Mouse (Mus musculus): Measurements from ENCODE around the gene Sulf2. TPM values are rescaled to one million over a fixed set of nuclear protein-coding genes. Genes with fewer than 3 reads are reported as not detected.

The Sulf2 gene
- total and polyA plus RNA-seq, 3 experiments, result not detected

GRCm38 (mm10) chr2:166168868-166169267, 13.4 kb upstream of the Sulf2 start:
- Histone ChIP-seq H3K27me3 (replicated peaks) (peaks cover 49% of the 10 kb centered on the region), H3K4me3 (replicated peaks in 1 of 3; ENCODE audit: low read depth in 2 of 3, low read length in 2 of 3, poor library complexity in 1 of 3) (no peak overlapping the region), H3K79me2 (replicated peaks; ENCODE audit: control insufficient read depth, extremely low read depth, insufficient read depth, poor library complexity, severe bottlenecking) (no peaks in the 10 kb centered on the region), H3K4me2 (ENCODE audit: insufficient read depth, low read depth, poor library complexity, severe bottlenecking) (no peak overlapping the region), H3K9ac (ENCODE audit: insufficient read depth, low read depth) (no peak overlapping the region), H3K36me3 (replicated peaks in 1 of 2; ENCODE audit: control insufficient read depth in 1 of 2, insufficient read depth in 1 of 2, low read length in 1 of 2) (no peaks in the 10 kb centered on the region), H3K27ac (ENCODE audit: insufficient read depth, low read depth) (no peak overlapping the region), H3K9me3 (replicated peaks; ENCODE audit: low read length) (no peaks in the 10 kb centered on the region), H3K4me1 (ENCODE audit: control insufficient read depth in 1 of 2, insufficient read depth in 2 of 2) (no peaks in the 10 kb centered on the region)
- DNase-seq (ENCODE audit: extremely low read depth), result no peak
- TF ChIP-seq MXI1 (IDR thresholded peaks at IDR 0.05; ENCODE audit: low read depth, low read length) (no peak), KAT2A (IDR thresholded peaks at IDR 0.05; ENCODE audit: insufficient replicate concordance, low read length) (no peak), MAZ (IDR thresholded peaks at IDR 0.05; ENCODE audit: low read depth, low read length) (no peak)
- dilution Hi-C loops (cut with MboI; ENCODE audit: extremely low pct_ligation_motif_present, extremely low pct_unique_long_range_greater_than_20kb, low sequenced_read_pairs), result no loop called here
- in situ Hi-C loops (cut with MboI; ENCODE audit: low pct_ligation_motif_present, low pct_unique_long_range_greater_than_20kb, low sequenced_read_pairs), result no loop called here

GRCm38 (mm10) chr2:166167387-166167786, 11.9 kb upstream of the Sulf2 start:
- Histone ChIP-seq H3K4me2 (ENCODE audit: insufficient read depth, low read depth, poor library complexity, severe bottlenecking) (no peak overlapping the region), H3K9ac (ENCODE audit: insufficient read depth, low read depth) (no peak overlapping the region), H3K9me3 (replicated peaks; ENCODE audit: low read length) (no peaks in the 10 kb centered on the region), H3K79me2 (replicated peaks; ENCODE audit: control insufficient read depth, extremely low read depth, insufficient read depth, poor library complexity, severe bottlenecking) (no peaks in the 10 kb centered on the region), H3K27ac (ENCODE audit: insufficient read depth, low read depth) (no peak overlapping the region), H3K36me3 (replicated peaks in 1 of 2; ENCODE audit: control insufficient read depth in 1 of 2, insufficient read depth in 1 of 2, low read length in 1 of 2) (no peaks in the 10 kb centered on the region), H3K4me1 (ENCODE audit: control insufficient read depth in 1 of 2, insufficient read depth in 2 of 2) (no peaks in the 10 kb centered on the region), H3K27me3 (replicated peaks) (peaks cover 48% of the 10 kb centered on the region), H3K4me3 (replicated peaks in 1 of 3; ENCODE audit: low read depth in 2 of 3, low read length in 2 of 3, poor library complexity in 1 of 3) (no peak overlapping the region)
- no peak for TF ChIP-seq EP300 (IDR thresholded peaks at IDR 0.05; ENCODE audit: low read length)
- TF ChIP-seq POLR2A (IDR thresholded peaks at IDR 0.05; ENCODE audit: low read depth, low read length), result no peak
- TF ChIP-seq HCFC1 (IDR thresholded peaks at IDR 0.05; ENCODE audit: low read depth, low read length), result no peak
- TF ChIP-seq JUN (IDR thresholded peaks at IDR 0.05; ENCODE audit: insufficient read depth, low read depth, low read length), result no peak
- TF ChIP-seq MAFK (IDR thresholded peaks at IDR 0.05; ENCODE audit: insufficient replicate concordance, low read length), result no peak
- dilution Hi-C loops (cut with MboI; ENCODE audit: extremely low pct_ligation_motif_present, extremely low pct_unique_long_range_greater_than_20kb, low sequenced_read_pairs) (no loop called here), in situ Hi-C loops (cut with MboI; ENCODE audit: low pct_ligation_motif_present, low pct_unique_long_range_greater_than_20kb, low sequenced_read_pairs) (no loop called here)
- no peak for DNase-seq (ENCODE audit: extremely low read depth)

DNA sequence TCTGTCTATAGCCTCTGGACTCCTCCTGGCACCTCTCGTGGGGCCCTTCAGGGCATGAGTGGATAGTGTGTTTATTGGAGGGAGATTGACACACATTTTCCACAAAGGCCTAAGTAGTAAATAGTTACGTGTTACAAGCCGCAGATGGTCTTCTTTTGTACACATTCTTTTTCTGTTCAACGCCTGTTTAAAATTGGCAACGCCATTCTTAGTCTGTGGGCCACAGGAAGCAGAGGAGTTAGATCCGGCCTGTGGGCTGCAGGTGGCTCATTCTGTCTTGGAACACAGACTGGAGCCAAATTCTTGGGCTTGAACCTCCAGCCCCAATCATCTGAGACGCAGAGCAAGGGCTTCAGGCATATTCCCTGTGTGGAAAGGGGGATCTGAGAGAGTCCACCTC, 9.9 kb upstream of the Sulf2 start:
- H3K4me1 ChIP-seq (ENCODE audit: control insufficient read depth in 1 of 2, insufficient read depth in 2 of 2), result no peaks in the 10 kb centered on the region
- in situ Hi-C loops (cut with MboI; ENCODE audit: low pct_ligation_motif_present, low pct_unique_long_range_greater_than_20kb, low sequenced_read_pairs) (no loop called here), dilution Hi-C loops (cut with MboI; ENCODE audit: extremely low pct_ligation_motif_present, extremely low pct_unique_long_range_greater_than_20kb, low sequenced_read_pairs) (no loop called here)
- H3K27me3 ChIP-seq (replicated peaks), result peaks cover 43% of the 10 kb centered on the region
- H3K4me2 ChIP-seq (ENCODE audit: insufficient read depth, low read depth, poor library complexity, severe bottlenecking), result no peak overlapping the region
- no peak overlapping the region for H3K4me3 ChIP-seq (replicated peaks in 1 of 3; ENCODE audit: low read depth in 2 of 3, low read length in 2 of 3, poor library complexity in 1 of 3)
- H3K79me2 ChIP-seq (replicated peaks; ENCODE audit: control insufficient read depth, extremely low read depth, insufficient read depth, poor library complexity, severe bottlenecking), result no peaks in the 10 kb centered on the region
- no peaks in the 10 kb centered on the region for H3K36me3 ChIP-seq (replicated peaks in 1 of 2; ENCODE audit: control insufficient read depth in 1 of 2, insufficient read depth in 1 of 2, low read length in 1 of 2)
- no peaks in the 10 kb centered on the region for H3K9me3 ChIP-seq (replicated peaks; ENCODE audit: low read length)
- no peak overlapping the region for H3K27ac ChIP-seq (ENCODE audit: insufficient read depth, low read depth)
- DNase-seq (ENCODE audit: extremely low read depth), result no peak
- TF ChIP-seq JUN (IDR thresholded peaks at IDR 0.05; ENCODE audit: insufficient read depth, low read depth, low read length), result no peak
- no peak for TF ChIP-seq MYC (IDR thresholded peaks at IDR 0.05; ENCODE audit: low read depth, low read length)
- TF ChIP-seq NRF1 (IDR thresholded peaks at IDR 0.05; ENCODE audit: low read depth, low read length), result no peak
- no peak for TF ChIP-seq CHD1 (IDR thresholded peaks at IDR 0.05; ENCODE audit: low read depth, low read length)
- no peak for TF ChIP-seq TCF12 (IDR thresholded peaks at IDR 0.05; ENCODE audit: low read depth, low read length)
- TF ChIP-seq SMC3 (IDR thresholded peaks at IDR 0.05; ENCODE audit: low read depth, low read length), result no peak
- TF ChIP-seq IRF4 (IDR thresholded peaks at IDR 0.05; ENCODE audit: low read depth, low read length), result no peak
- TF ChIP-seq TBP (conservative IDR thresholded peaks at IDR 0.05; ENCODE audit: low read depth, low read length), result no peak
- no peak for TF ChIP-seq CTCF (conservative IDR thresholded peaks at IDR 0.05 in 1 of 2, IDR thresholded peaks at IDR 0.05 in 1 of 2; ENCODE audit: low read depth in 2 of 2, low read length in 2 of 2)
- no peak for TF ChIP-seq PAX5 (IDR thresholded peaks at IDR 0.05; ENCODE audit: low read length)
- no peak overlapping the region for H3K9ac ChIP-seq (ENCODE audit: insufficient read depth, low read depth)
